Mouse (Mus musculus): ENCODE data around the gene Pitpnm1. TPM values are rescaled to one million over a fixed set of nuclear protein-coding genes. Genes with fewer than 3 reads are reported as not detected.

The Pitpnm1 gene
- polyA plus RNA-seq, 1 experiment: 72.3 TPM

GRCm38 (mm10) chr19:4092750-4093149 lies 7.0 kb upstream of the Pitpnm1 start:
- Histone ChIP-seq H3K4me3 (ENCODE audit: insufficient read depth, low read length) (no peak overlapping the region), H3K27ac (ENCODE audit: insufficient read depth, low read depth, low read length) (no peak overlapping the region), H3K4me1 (ENCODE audit: control insufficient read depth, insufficient read depth, low read length) (peaks cover 5% of the 10 kb centered on the region)
- TF ChIP-seq POLR2A (IDR thresholded peaks at IDR 0.05; ENCODE audit: borderline replicate concordance, low read depth, low read length) (no peak), CTCF (IDR thresholded peaks at IDR 0.05; ENCODE audit: low read depth, low read length) (no peak)

DNA sequence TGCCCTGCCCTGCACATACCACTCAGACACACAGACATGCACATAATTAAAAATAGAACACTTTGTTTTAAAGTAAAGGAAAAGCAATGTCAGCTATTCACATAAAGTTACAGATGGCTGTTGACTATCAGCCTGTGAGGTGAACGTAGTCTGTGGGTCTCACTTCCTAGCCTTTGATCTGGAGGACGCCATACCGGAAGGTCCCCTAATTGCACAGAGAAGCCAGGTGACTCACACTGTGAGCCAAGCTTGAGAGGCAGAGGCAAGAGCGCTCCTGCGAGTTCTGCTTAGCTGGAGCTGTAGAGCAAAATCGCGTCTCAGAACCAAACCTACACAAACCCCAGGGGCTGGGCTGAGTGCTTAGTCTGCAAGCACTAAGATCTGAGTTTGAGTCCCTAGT lies 6.0 kb upstream of the Pitpnm1 start:
- Histone ChIP-seq H3K4me1 (ENCODE audit: control insufficient read depth, insufficient read depth, low read length) (peaks cover 15% of the 10 kb centered on the region), H3K27ac (ENCODE audit: insufficient read depth, low read depth, low read length) (no peak overlapping the region), H3K4me3 (ENCODE audit: insufficient read depth, low read length) (no peak overlapping the region)
- TF ChIP-seq POLR2A (IDR thresholded peaks at IDR 0.05; ENCODE audit: borderline replicate concordance, low read depth, low read length) (no peak), CTCF (IDR thresholded peaks at IDR 0.05; ENCODE audit: low read depth, low read length) (no peak)

- TF ChIP-seq POLR2A (IDR thresholded peaks at IDR 0.05; ENCODE audit: borderline replicate concordance, low read depth, low read length): no peak
- no peak for TF ChIP-seq CTCF (IDR thresholded peaks at IDR 0.05; ENCODE audit: low read depth, low read length)
- Histone ChIP-seq H3K4me1 (ENCODE audit: control insufficient read depth, insufficient read depth, low read length) (peaks cover 19% of the 10 kb centered on the region), H3K4me3 (ENCODE audit: insufficient read depth, low read length) (no peak overlapping the region), H3K27ac (ENCODE audit: insufficient read depth, low read depth, low read length) (no peak overlapping the region)
These were observed 5.5 kb upstream of the Pitpnm1 start for GRCm38 (mm10) chr19:4094348-4094747.

DNA sequence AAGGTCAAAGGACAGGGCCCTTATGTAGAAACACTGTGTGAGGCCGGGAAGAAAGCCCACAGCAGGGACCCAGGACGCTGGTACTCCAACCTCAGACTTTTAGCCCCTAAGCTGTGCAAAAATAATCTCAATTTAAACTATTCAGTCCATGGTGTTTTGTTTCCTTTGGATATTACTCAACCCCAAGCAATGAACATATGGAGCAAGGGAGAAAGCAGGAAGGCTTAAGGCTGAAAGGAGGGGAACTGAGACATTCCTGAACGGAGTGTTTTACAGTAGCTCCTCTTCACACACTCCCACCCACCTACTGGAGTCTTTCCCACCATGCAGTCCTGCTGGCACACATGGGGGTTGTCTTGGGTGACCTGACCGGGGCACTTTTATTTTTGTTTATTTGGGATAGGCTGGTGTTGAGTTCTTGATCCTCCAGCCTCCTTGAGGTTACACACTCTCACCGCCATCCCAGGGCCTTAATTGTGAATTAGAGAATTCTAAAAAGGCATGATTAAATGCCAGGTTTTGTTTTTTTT lies 5.0 kb upstream of the Pitpnm1 start:
- Histone ChIP-seq H3K27ac (ENCODE audit: insufficient read depth, low read depth, low read length) (no peak overlapping the region), H3K4me3 (ENCODE audit: insufficient read depth, low read length) (no peak overlapping the region), H3K4me1 (ENCODE audit: control insufficient read depth, insufficient read depth, low read length) (peaks cover 21% of the 10 kb centered on the region)
- TF ChIP-seq POLR2A (IDR thresholded peaks at IDR 0.05; ENCODE audit: borderline replicate concordance, low read depth, low read length): no peak

DNA sequence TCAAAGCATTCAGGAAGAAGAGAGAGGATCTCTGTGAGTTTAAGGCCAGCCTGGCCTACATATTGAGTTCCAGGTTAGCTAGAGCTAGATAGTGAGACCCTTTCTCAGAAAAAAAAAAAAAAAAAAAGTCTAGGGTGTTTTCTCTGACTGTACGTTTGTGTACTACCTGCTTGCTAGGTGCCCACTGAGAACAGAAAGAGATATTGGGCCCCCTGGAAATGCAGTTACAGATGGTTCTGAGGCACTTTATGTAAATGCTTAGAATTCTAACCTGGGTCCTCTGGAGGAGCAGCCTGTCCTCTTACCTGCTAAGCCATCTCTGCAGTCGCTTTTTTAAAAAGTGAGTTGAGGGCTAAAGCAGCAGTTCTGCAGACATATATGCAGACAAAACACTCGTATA lies 4.0 kb upstream of the Pitpnm1 start:
- Histone ChIP-seq H3K4me3 (ENCODE audit: insufficient read depth, low read length) (no peak overlapping the region), H3K4me1 (ENCODE audit: control insufficient read depth, insufficient read depth, low read length) (peaks cover 21% of the 10 kb centered on the region), H3K27ac (ENCODE audit: insufficient read depth, low read depth, low read length) (no peak overlapping the region)
- TF ChIP-seq POLR2A (IDR thresholded peaks at IDR 0.05; ENCODE audit: borderline replicate concordance, low read depth, low read length) (no peak), CTCF (IDR thresholded peaks at IDR 0.05; ENCODE audit: low read depth, low read length) (no peak)

GRCm38 (mm10) chr19:4096642-4097440 lies 3.0 kb upstream of the Pitpnm1 start, which contains the start of gene Cdk2ap2:
Gene Cdk2ap2 (plus strand): TSS chr19:4097182.
- Histone ChIP-seq H3K4me3 (ENCODE audit: insufficient read depth, low read length) (peak within 1 kb of the TSS; percentile 75), H3K27ac (ENCODE audit: insufficient read depth, low read depth, low read length) (peak within 1 kb of the TSS; percentile 82), H3K4me1 (ENCODE audit: control insufficient read depth, insufficient read depth, low read length) (peaks cover 26% of the 10 kb centered on the region)
- no peak for TF ChIP-seq CTCF (IDR thresholded peaks at IDR 0.05; ENCODE audit: low read depth, low read length)
- TF ChIP-seq POLR2A (IDR thresholded peaks at IDR 0.05; ENCODE audit: borderline replicate concordance, low read depth, low read length): no peak

DNA sequence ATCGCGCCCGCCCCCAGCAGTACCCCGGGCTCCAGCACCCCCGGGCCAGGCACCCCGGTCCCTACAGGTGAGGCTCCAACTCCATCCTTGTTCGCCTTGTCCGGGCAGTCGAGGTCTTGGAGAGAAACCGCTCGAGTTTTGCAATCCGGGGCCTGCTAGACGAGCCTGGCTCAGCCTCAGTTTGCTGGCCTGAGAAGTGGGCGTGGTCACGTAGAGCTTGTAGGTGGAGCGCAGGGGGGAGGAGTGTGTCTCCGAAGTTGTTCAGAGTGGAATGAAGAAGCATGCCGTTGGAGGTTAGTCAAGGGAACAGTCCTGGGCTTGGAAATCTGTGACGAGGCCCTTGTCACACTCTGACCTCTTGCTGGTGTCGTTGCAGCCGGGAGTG lies 2.4 kb upstream of the Pitpnm1 start:
- Histone ChIP-seq H3K4me1 (ENCODE audit: control insufficient read depth, insufficient read depth, low read length) (peaks cover 26% of the 10 kb centered on the region), H3K27ac (ENCODE audit: insufficient read depth, low read depth, low read length) (peak overlapping the region; percentile 60), H3K4me3 (ENCODE audit: insufficient read depth, low read length) (peak overlapping the region; percentile 63)
- TF ChIP-seq POLR2A (IDR thresholded peaks at IDR 0.05; ENCODE audit: borderline replicate concordance, low read depth, low read length) (no peak), CTCF (IDR thresholded peaks at IDR 0.05; ENCODE audit: low read depth, low read length) (no peak)

DNA sequence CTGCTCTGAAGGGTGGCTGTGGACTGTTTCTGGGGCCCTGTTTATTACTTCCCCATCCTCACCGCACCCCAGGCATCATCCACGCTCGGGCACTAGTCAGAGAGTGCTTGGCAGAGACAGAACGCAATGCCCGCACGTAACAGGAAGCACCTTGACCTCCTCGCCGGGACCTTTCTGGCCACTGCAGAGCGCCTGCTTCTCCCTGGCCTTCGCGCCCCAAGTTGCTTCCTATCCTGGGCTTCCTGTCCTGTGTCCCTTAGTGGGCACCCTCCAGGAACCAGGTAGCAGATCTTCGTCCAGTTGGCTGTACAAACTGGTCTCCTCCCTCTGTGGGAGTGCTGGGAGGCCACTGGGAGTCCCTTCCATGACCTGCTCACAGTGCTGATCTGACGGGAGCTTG lies 1.4 kb upstream of the Pitpnm1 start:
- Histone ChIP-seq H3K4me1 (ENCODE audit: control insufficient read depth, insufficient read depth, low read length) (peaks cover 26% of the 10 kb centered on the region), H3K4me3 (ENCODE audit: insufficient read depth, low read length) (peak overlapping the region; percentile 63; the same call in 1 of the 2 replicates), H3K27ac (ENCODE audit: insufficient read depth, low read depth, low read length) (no peak overlapping the region)
- TF ChIP-seq POLR2A (IDR thresholded peaks at IDR 0.05; ENCODE audit: borderline replicate concordance, low read depth, low read length) (no peak), CTCF (IDR thresholded peaks at IDR 0.05; ENCODE audit: low read depth, low read length) (no peak)

GRCm38 (mm10) chr19:4099056-4099455 lies 742 bp upstream of the Pitpnm1 start:
- TF ChIP-seq CTCF (IDR thresholded peaks at IDR 0.05; ENCODE audit: low read depth, low read length) (peak; percentile 73), POLR2A (IDR thresholded peaks at IDR 0.05; ENCODE audit: borderline replicate concordance, low read depth, low read length) (no peak)
- Histone ChIP-seq H3K4me3 (ENCODE audit: insufficient read depth, low read length) (0 out of 2 replicates have a peak overlapping the region, but pooled peaks have one; percentile 72), H3K4me1 (ENCODE audit: control insufficient read depth, insufficient read depth, low read length) (peaks cover 26% of the 10 kb centered on the region), H3K27ac (ENCODE audit: insufficient read depth, low read depth, low read length) (peak overlapping the region; percentile 54)

DNA sequence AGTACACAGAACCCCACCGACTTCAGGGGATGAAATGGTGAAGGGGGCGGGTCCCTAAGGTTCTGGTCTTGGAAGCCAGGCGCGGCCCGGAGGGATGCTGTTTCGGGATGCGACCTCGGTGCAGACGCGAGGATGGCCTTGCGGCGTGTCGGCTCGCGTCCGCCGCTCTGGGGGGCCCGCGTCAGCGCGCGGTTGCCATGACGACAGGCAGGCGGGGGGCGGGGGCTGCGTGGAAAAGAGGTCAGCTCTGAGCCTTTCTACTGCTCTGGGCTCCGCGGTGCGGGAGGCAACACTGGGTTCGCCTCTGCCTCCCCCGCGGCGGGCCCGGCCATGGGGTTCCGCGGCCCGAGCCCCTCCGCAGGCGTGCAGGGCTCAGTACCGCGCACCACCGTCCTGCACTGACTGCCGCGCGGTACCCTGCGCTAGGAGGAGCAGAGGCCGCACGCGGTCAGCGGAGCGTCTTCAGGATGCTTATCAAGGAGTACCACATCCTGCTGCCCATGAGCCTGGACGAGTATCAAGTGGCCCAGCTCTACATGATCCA lies 992 bp downstream of the Pitpnm1 start:
- H3K4me1 ChIP-seq (ENCODE audit: control insufficient read depth, insufficient read depth, low read length): peaks cover 26% of the 10 kb centered on the region
- no peak overlapping the region for H3K27ac ChIP-seq (ENCODE audit: insufficient read depth, low read depth, low read length)
- TF ChIP-seq CTCF (IDR thresholded peaks at IDR 0.05; ENCODE audit: low read depth, low read length): no peak
- TF ChIP-seq POLR2A (IDR thresholded peaks at IDR 0.05; ENCODE audit: borderline replicate concordance, low read depth, low read length): no peak
- H3K4me3 ChIP-seq (ENCODE audit: insufficient read depth, low read length): peak overlapping the region; percentile 72

Data from bone marrow macrophage, adult 2 months (primary cell).